Mouse (Mus musculus) hindbrain, embryonic 14.5 days (tissue): Measurements from ENCODE around the gene Apol7c. TPM values are rescaled to one million over a fixed set of nuclear protein-coding genes. Genes with fewer than 3 reads are reported as not detected.
"Not testable (repeated sequence)": the region's sequence is repeated elsewhere in the genome, so short reads cannot be mapped to it uniquely, and the experiment has no call there.

Experiments
- ATAC-seq: fragments of 200-750 bp; cut with Nextera tagmentation; 2 replicates; pipeline ENCODE4 v1.8.0; 2017; ENCODE audit warnings: moderate number of reproducible peaks, mild to moderate bottlenecking, moderate TSS enrichment, moderate library complexity; ENCODE audit not compliant: low FRiP score
- DNase-seq: peaks from one replicate; pipeline ENCODE4 v3.0.0-alpha.2; 2015; ENCODE audit warnings: low spot score
- H3K27ac ChIP-seq: fragments of 300-500 bp; sonication (generic); 2 replicates; pipeline ENCODE4 v1.5.1; 2014; ENCODE audit warnings: mild to moderate bottlenecking, moderate library complexity
- H3K27me3 ChIP-seq: fragments of 300-500 bp; sonication (generic); 2 replicates; pipeline ENCODE4 v1.6.1; 2014; ENCODE audit warnings: mild to moderate bottlenecking, low read length, mixed read lengths; ENCODE audit not compliant: control insufficient read depth, insufficient read depth
- H3K36me3 ChIP-seq: fragments of 300-500 bp; sonication (generic); replicated peaks from 2 replicates; pipeline ENCODE4 v1.6.1; 2014; ENCODE audit not compliant: control insufficient read depth, insufficient read depth
- H3K4me1 ChIP-seq: fragments of 300-500 bp; sonication (generic); replicated peaks from 2 replicates; pipeline ENCODE4 v1.6.1; 2014; ENCODE audit warnings: antibody characterized with exemption, low read length, mixed read lengths; ENCODE audit not compliant: control insufficient read depth, insufficient read depth
- H3K4me2 ChIP-seq: fragments of 300-500 bp; sonication (generic); replicated peaks from 2 replicates; pipeline ENCODE4 v1.6.1; 2014; ENCODE audit warnings: mild to moderate bottlenecking, moderate library complexity
- H3K4me3 ChIP-seq: fragments of 300-500 bp; sonication (generic); replicated peaks from 2 replicates; pipeline ENCODE4 v1.5.1; 2014; ENCODE audit warnings: mild to moderate bottlenecking, low read length
- H3K9ac ChIP-seq: fragments of 300-500 bp; sonication (generic); 2 replicates; pipeline ENCODE4 v1.6.1; 2014
- H3K9me3 ChIP-seq: fragments of 300-500 bp; sonication (generic); 2 replicates; pipeline ENCODE4 v1.6.1; 2016; ENCODE audit warnings: low read length; ENCODE audit not compliant: control insufficient read depth
- WGBS: fragments of 180-500 bp; shearing (Covaris S2); extraction: QIAGEN DNeasy Blood & Tissue Kit; methylation state at CpG from one replicate; pipeline ENCODE4 v1.1.7; 2014; 5-methylcytosine and 5-hydroxymethylcytosine counted together
- polyA plus RNA-seq: library from polyadenylated mRNA; unstranded; fragments of >200 nt; fragmentation: Nextera tagmentation; extraction: Ambion mirVana; gene quantifications from 2 replicates; pipeline ENCODE4 v1.2.1, GENCODE M21; 2014

The Apol7c gene
- polyA plus RNA-seq, 1 experiment from 2014 or later: not detected

- H3K9me3 ChIP-seq, H3K4me2 ChIP-seq, ATAC-seq, DNase-seq, H3K9ac ChIP-seq, H3K4me1 ChIP-seq, H3K27me3 ChIP-seq, H3K27ac ChIP-seq, H3K4me3 ChIP-seq, H3K36me3 ChIP-seq: not testable (repeated sequence)
These were observed 25.1 kb downstream of the Apol7c start, which contains the start of gene Apol11a for GRCm38 (mm10) chr15:77507966-77508365. Apol11a (plus strand) TSS chr15:77508271.

GRCm38 (mm10) chr15:77494694-77495093, 38.4 kb downstream of the Apol7c start:
- not testable (repeated sequence) for H3K9ac ChIP-seq, H3K27ac ChIP-seq, H3K36me3 ChIP-seq, H3K4me3 ChIP-seq, H3K9me3 ChIP-seq, H3K4me2 ChIP-seq, H3K27me3 ChIP-seq, ATAC-seq, DNase-seq, H3K4me1 ChIP-seq
- WGBS: 88% methylated on average over 1 of the region's 1 CpGs

- H3K36me3 ChIP-seq, H3K9me3 ChIP-seq, H3K4me1 ChIP-seq, H3K9ac ChIP-seq, DNase-seq, H3K4me3 ChIP-seq, ATAC-seq, H3K4me2 ChIP-seq, H3K27me3 ChIP-seq, H3K27ac ChIP-seq: not testable (repeated sequence)
- no CpG with 5 or more reads among the region's 1 CpGs for WGBS
These were observed 39.9 kb downstream of the Apol7c start for GRCm38 (mm10) chr15:77493181-77493580.

GRCm38 (mm10) chr15:77482140-77482794, 50.8 kb downstream of the Apol7c start:
- Histone ChIP-seq H3K27me3 (no peaks in the 10 kb centered on the region), H3K27ac (no peak overlapping the region), H3K4me1 (no peaks in the 10 kb centered on the region), H3K4me2 (no peak overlapping the region), H3K9ac (no peak overlapping the region), H3K4me3 (no peak overlapping the region), H3K9me3 (no peaks in the 10 kb centered on the region), H3K36me3 (no peaks in the 10 kb centered on the region)
- ATAC-seq (no peak), DNase-seq (no peak)
- WGBS: 70% methylated on average over 4 of the region's 4 CpGs

- not testable (repeated sequence) for ATAC-seq, H3K27ac ChIP-seq, H3K4me1 ChIP-seq, H3K36me3 ChIP-seq, H3K9ac ChIP-seq, DNase-seq, H3K4me3 ChIP-seq, H3K4me2 ChIP-seq, H3K9me3 ChIP-seq, H3K27me3 ChIP-seq
- 90% methylated on average over 2 of the region's 2 CpGs for WGBS
These were observed 56.4 kb downstream of the Apol7c start, which contains the start of gene Apol10a for GRCm38 (mm10) chr15:77476693-77477092. Apol10a (plus strand) TSS chr15:77477047.

Other genes with a start within 250 kb of the Apol7c start
- gene Rbfox2, start 226.3 kb downstream of the Apol7c start, polyA plus RNA-seq: 154 and 164 TPM in 2 replicates
- not detected in 2 replicates for gene Apol7a, start 134.2 kb downstream of the Apol7c start, polyA plus RNA-seq
- 0.26 TPM in 1 of 2 replicates, not detected in the other for gene Apol9a, start 122.2 kb downstream of the Apol7c start, polyA plus RNA-seq
- not detected in 2 replicates for gene Apol7b, start 85.8 kb downstream of the Apol7c start, polyA plus RNA-seq
- gene Apol10a, start 56.3 kb downstream of the Apol7c start, polyA plus RNA-seq: not detected in 2 replicates
- gene Apol11a, start 25.0 kb downstream of the Apol7c start, polyA plus RNA-seq: not detected in 2 replicates
- not detected in 2 replicates for gene 1700025B11Rik, start 28.6 kb upstream of the Apol7c start, polyA plus RNA-seq
- gene Apol10b, start 62.8 kb upstream of the Apol7c start, polyA plus RNA-seq: 0.09 TPM in 1 of 2 replicates, not detected in the other
- gene Gm36245, start 65.9 kb upstream of the Apol7c start, polyA plus RNA-seq: not detected in 2 replicates
- gene Apol11b, start 110.0 kb upstream of the Apol7c start, polyA plus RNA-seq: not detected in 2 replicates
- gene Apol7e, start 165.5 kb upstream of the Apol7c start, polyA plus RNA-seq: not detected in 2 replicates
- gene Apol9b, start 195.7 kb upstream of the Apol7c start, polyA plus RNA-seq: 0.19 TPM in 1 of 2 replicates, not detected in the other
- gene Apol8, start 223.7 kb upstream of the Apol7c start, polyA plus RNA-seq: not detected in 2 replicates